Mouse (Mus musculus): ENCODE measurements around the gene Pomt2. TPM values are rescaled to one million over a fixed set of nuclear protein-coding genes. Genes with fewer than 3 reads are reported as not detected.
A peak's percentile ranks its signal among the peaks of the same experiment; 100 is the strongest.

Gene Pomt2
- total RNA-seq, 2 experiments from 2014 or later, result 15.2 to 16.7 TPM

GRCm38 (mm10) chr12:87130224-87130623, 17.5 kb downstream of the Pomt2 start:
- no peak for DNase-seq (ENCODE audit: low spot score in 2 of 2)

- no peak for DNase-seq (ENCODE audit: low spot score in 2 of 2)
Measured at GRCm38 (mm10) chr12:87127256-87127655, 20.5 kb downstream of the Pomt2 start.

GRCm38 (mm10) chr12:87121918-87122589, 25.7 kb downstream of the Pomt2 start:
- no peak for DNase-seq (ENCODE audit: low spot score in 2 of 2)

GRCm38 (mm10) chr12:87107357-87107977, 40.3 kb downstream of the Pomt2 start:
- DNase-seq (ENCODE audit: low spot score in 2 of 2), result no peak

- no peak for DNase-seq (ENCODE audit: low spot score in 2 of 2)
Measured at GRCm38 (mm10) chr12:87104796-87105195, 43.0 kb downstream of the Pomt2 start.

GRCm38 (mm10) chr12:87103471-87103870, 44.3 kb downstream of the Pomt2 start:
- no peak for DNase-seq (ENCODE audit: low spot score in 2 of 2)

GRCm38 (mm10) chr12:87102165-87102631, 45.6 kb downstream of the Pomt2 start, which contains the start of gene Ngb:
Gene Ngb (minus strand): TSS chr12:87102539.
- no peak for DNase-seq (ENCODE audit: low spot score in 2 of 2)

GRCm38 (mm10) chr12:87100331-87100730, 47.4 kb downstream of the Pomt2 start:
- DNase-seq (ENCODE audit: low spot score in 2 of 2), result no peak

GRCm38 (mm10) chr12:87093671-87094070, 54.1 kb downstream of the Pomt2 start:
- DNase-seq (ENCODE audit: low spot score in 2 of 2), result peak in 1 of 2 experiments; percentile 40

- DNase-seq (ENCODE audit: low spot score in 2 of 2), result no peak
Measured at GRCm38 (mm10) chr12:87093249-87093648, 54.5 kb downstream of the Pomt2 start.

GRCm38 (mm10) chr12:87091916-87092315, 55.9 kb downstream of the Pomt2 start:
- no peak for DNase-seq (ENCODE audit: low spot score in 2 of 2)

- DNase-seq (ENCODE audit: low spot score in 2 of 2), result no peak
Measured at GRCm38 (mm10) chr12:87089701-87090100, 58.1 kb downstream of the Pomt2 start.

- no peak for DNase-seq (ENCODE audit: low spot score in 2 of 2)
Measured at GRCm38 (mm10) chr12:87089255-87089654, 58.5 kb downstream of the Pomt2 start.

- DNase-seq (ENCODE audit: low spot score in 2 of 2), result peak in 1 of 2 experiments; percentile 48
Measured at GRCm38 (mm10) chr12:87088331-87088730, 59.4 kb downstream of the Pomt2 start.

GRCm38 (mm10) chr12:87087236-87087635, 60.5 kb downstream of the Pomt2 start:
- no peak for DNase-seq (ENCODE audit: low spot score in 2 of 2)

GRCm38 (mm10) chr12:87082797-87083196, 65.0 kb downstream of the Pomt2 start:
- no peak for DNase-seq (ENCODE audit: low spot score in 2 of 2)

- DNase-seq (ENCODE audit: low spot score in 2 of 2), result no peak
Measured at GRCm38 (mm10) chr12:87076610-87077009, 71.2 kb downstream of the Pomt2 start.

- DNase-seq (ENCODE audit: low spot score in 2 of 2), result no peak
Measured at GRCm38 (mm10) chr12:87070520-87070919, 77.2 kb downstream of the Pomt2 start.

GRCm38 (mm10) chr12:87066429-87066828, 81.3 kb downstream of the Pomt2 start:
- peak; percentile 53 to 61 for DNase-seq (ENCODE audit: low spot score in 2 of 2)

- DNase-seq (ENCODE audit: low spot score in 2 of 2), result peak in 1 of 2 experiments; percentile 33
Measured at GRCm38 (mm10) chr12:87065446-87065845, 82.3 kb downstream of the Pomt2 start.

GRCm38 (mm10) chr12:87057066-87057465, 90.7 kb downstream of the Pomt2 start:
- DNase-seq (ENCODE audit: low spot score in 2 of 2), result no peak
